Mouse (Mus musculus) urinary bladder, postnatal 36 days (tissue): Measurements from ENCODE around the gene Mas1.

Experiments
- DNase-seq, 2 experiments: peaks; one replicate each; pipeline ENCODE4 v3.0.0; 2022; ENCODE audit warnings: low spot score in 2 of 2, mixed read lengths in 1 of 2

Gene Mas1

GRCm38 (mm10) chr17:12872275-12873028 lies 4.5 kb upstream of the Mas1 start:
- no peak for DNase-seq

- no peak for DNase-seq
Observed at GRCm38 (mm10) chr17:12868640-12869039, 697 bp upstream of the Mas1 start.

- DNase-seq, result no peak
Observed at GRCm38 (mm10) chr17:12866853-12867252, 1.1 kb downstream of the Mas1 start.

GRCm38 (mm10) chr17:12865407-12865806 lies 2.5 kb downstream of the Mas1 start:
- DNase-seq, result no peak

- DNase-seq, result no peak
Observed at GRCm38 (mm10) chr17:12864111-12864510, 3.8 kb downstream of the Mas1 start.

GRCm38 (mm10) chr17:12859006-12859520 lies 8.9 kb downstream of the Mas1 start:
- no peak for DNase-seq

- DNase-seq, result no peak
Observed at GRCm38 (mm10) chr17:12858072-12858471, 9.9 kb downstream of the Mas1 start.

- no peak for DNase-seq
Observed at GRCm38 (mm10) chr17:12857395-12857794, 10.5 kb downstream of the Mas1 start.

- no peak for DNase-seq
Observed at GRCm38 (mm10) chr17:12854386-12854785, 13.6 kb downstream of the Mas1 start.

GRCm38 (mm10) chr17:12853821-12854220 lies 14.1 kb downstream of the Mas1 start:
- DNase-seq, result no peak

- DNase-seq, result no peak
Observed at GRCm38 (mm10) chr17:12851689-12852088, 16.3 kb downstream of the Mas1 start.

- no peak for DNase-seq
Observed at GRCm38 (mm10) chr17:12849778-12850382, 18.1 kb downstream of the Mas1 start.

- no peak for DNase-seq
Observed at GRCm38 (mm10) chr17:12847736-12848135, 20.2 kb downstream of the Mas1 start.

GRCm38 (mm10) chr17:12846474-12846873 lies 21.5 kb downstream of the Mas1 start:
- no peak for DNase-seq

- no peak for DNase-seq
Observed at GRCm38 (mm10) chr17:12845862-12846261, 22.1 kb downstream of the Mas1 start.

- DNase-seq, result no peak
Observed at GRCm38 (mm10) chr17:12844540-12844939, 23.4 kb downstream of the Mas1 start.

- DNase-seq, result no peak
Observed at GRCm38 (mm10) chr17:12843826-12844225, 24.1 kb downstream of the Mas1 start.

- no peak for DNase-seq
Observed at GRCm38 (mm10) chr17:12839475-12840267, 28.3 kb downstream of the Mas1 start.

GRCm38 (mm10) chr17:12835738-12836137 lies 32.2 kb downstream of the Mas1 start:
- no peak for DNase-seq

GRCm38 (mm10) chr17:12834826-12835225 lies 33.1 kb downstream of the Mas1 start:
- DNase-seq, result no peak

- no peak for DNase-seq
Observed at GRCm38 (mm10) chr17:12834317-12834716, 33.6 kb downstream of the Mas1 start.

- no peak for DNase-seq
Observed at GRCm38 (mm10) chr17:12832657-12833056, 35.3 kb downstream of the Mas1 start.
